Mouse (Mus musculus) lung, embryonic 14.5 days (tissue): ENCODE results near the gene Tango2. TPM values are rescaled to one million over a fixed set of nuclear protein-coding genes. Genes with fewer than 3 reads are reported as not detected.

Experiments used
- ATAC-seq: fragments of 200-750 bp; cut with Nextera tagmentation; 2 replicates; pipeline ENCODE4 v1.8.0; 2017; ENCODE audit warnings: mild to moderate bottlenecking, moderate TSS enrichment, moderate library complexity; ENCODE audit not compliant: insufficient read depth
- DNase-seq: peaks from one replicate; pipeline ENCODE4 v3.0.0-alpha.2; 2015
- H3K27ac ChIP-seq: fragments of 300-500 bp; sonication (generic); 2 replicates; pipeline ENCODE4 v1.5.1; 2014; ENCODE audit warnings: low read depth, mild to moderate bottlenecking, moderate library complexity
- H3K27me3 ChIP-seq: fragments of 300-500 bp; sonication (generic); 2 replicates; pipeline ENCODE4 v1.6.1; 2014; ENCODE audit warnings: low read length, control low read depth; ENCODE audit not compliant: insufficient read depth
- H3K36me3 ChIP-seq: fragments of 300-500 bp; sonication (generic); 2 replicates; pipeline ENCODE4 v1.6.1; 2014; ENCODE audit warnings: control low read depth; ENCODE audit not compliant: insufficient read depth
- H3K4me1 ChIP-seq: fragments of 300-500 bp; sonication (generic); 2 replicates; pipeline ENCODE4 v1.6.1; 2014; ENCODE audit warnings: antibody characterized with exemption, control low read depth; ENCODE audit not compliant: insufficient read depth
- H3K4me2 ChIP-seq: fragments of 300-500 bp; sonication (generic); 2 replicates; pipeline ENCODE4 v1.6.1; 2014; ENCODE audit warnings: mild to moderate bottlenecking
- H3K4me3 ChIP-seq: fragments of 300-500 bp; sonication (generic); 2 replicates; pipeline ENCODE4 v1.5.1; 2014; ENCODE audit warnings: low read depth, low read length
- H3K9ac ChIP-seq: fragments of 300-500 bp; sonication (generic); 2 replicates; pipeline ENCODE4 v1.6.1; 2014
- H3K9me3 ChIP-seq: fragments of 300-500 bp; sonication (generic); 2 replicates; pipeline ENCODE4 v1.6.1; 2016; ENCODE audit warnings: low read depth, low read length, control low read depth
- CTCF ChIP-seq: IDR thresholded peaks from 2 replicates; pipeline ENCODE4 v1.5.1; 2016; ENCODE audit warnings: antibody characterized with exemption, low read depth
- WGBS: fragments of 180-500 bp; shearing (Covaris S2); extraction: QIAGEN DNeasy Blood & Tissue Kit; methylation state at CpG from one replicate; pipeline ENCODE4 v1.1.7; 2014; 5-methylcytosine and 5-hydroxymethylcytosine counted together
- polyA plus RNA-seq: library from polyadenylated mRNA; unstranded; fragments of >200 nt; fragmentation: Nextera tagmentation; extraction: Ambion mirVana; gene quantifications from 2 replicates; pipeline ENCODE4 v1.2.1, GENCODE M21; 2014

Gene Tango2
- polyA plus RNA-seq, 1 experiment from 2014 or later, result 27.2 TPM

DNA sequence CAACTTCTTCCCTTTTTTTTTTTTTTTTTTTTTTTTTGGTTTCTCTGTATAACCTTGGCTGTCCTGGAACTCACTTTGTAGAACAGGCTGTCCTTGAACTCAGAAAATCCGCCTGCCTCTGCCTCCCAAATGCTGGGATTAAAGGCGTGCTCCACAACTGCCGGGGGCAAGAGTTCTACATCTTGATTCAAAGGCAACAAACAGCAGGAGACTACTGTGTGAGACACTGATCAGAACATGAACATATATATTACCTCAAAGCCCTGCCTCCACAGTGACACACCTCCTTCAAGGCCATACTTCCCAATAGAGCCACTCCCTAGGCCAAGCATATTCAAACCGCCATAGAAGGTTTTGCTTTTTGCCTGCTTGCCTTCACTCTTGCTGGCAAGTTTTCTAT is 25.7 kb upstream of the Tango2 start:
- DNase-seq (no peak), ATAC-seq (no peak)
- Histone ChIP-seq H3K36me3 (no peaks in the 10 kb centered on the region), H3K9ac (no peak overlapping the region), H3K9me3 (no peaks in the 10 kb centered on the region), H3K4me3 (no peak overlapping the region), H3K27ac (no peak overlapping the region), H3K4me1 (no peaks in the 10 kb centered on the region), H3K27me3 (no peaks in the 10 kb centered on the region), H3K4me2 (no peak overlapping the region)
- TF ChIP-seq CTCF, result no peak
- WGBS, result 85% methylated on average over 4 of the region's 4 CpGs

DNA sequence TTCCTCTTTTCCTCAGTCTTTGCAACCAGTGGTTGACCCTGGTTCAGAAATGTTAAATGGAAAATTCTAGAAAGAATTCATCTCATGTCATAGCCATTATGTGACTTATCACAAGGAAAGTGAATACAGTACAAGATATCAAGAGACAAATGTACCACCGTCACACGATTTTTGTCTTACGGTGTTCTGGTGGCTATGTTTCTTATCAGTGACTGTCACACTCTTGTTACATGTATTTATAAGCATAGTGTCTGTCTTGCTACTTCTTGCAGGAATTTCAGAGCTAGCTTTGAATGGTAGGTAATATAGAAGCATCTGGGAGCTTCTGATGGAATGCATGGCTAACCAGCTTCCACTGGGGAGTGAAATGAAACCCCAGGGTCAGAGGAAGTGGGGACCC is 22.3 kb upstream of the Tango2 start:
- Histone ChIP-seq H3K4me1 (no peaks in the 10 kb centered on the region), H3K27me3 (no peaks in the 10 kb centered on the region), H3K4me2 (no peak overlapping the region), H3K9me3 (no peaks in the 10 kb centered on the region), H3K4me3 (no peak overlapping the region), H3K36me3 (no peaks in the 10 kb centered on the region), H3K9ac (no peak overlapping the region), H3K27ac (no peak overlapping the region)
- WGBS, result 76% methylated on average over 3 of the region's 3 CpGs
- no peak for TF ChIP-seq CTCF
- ATAC-seq (no peak), DNase-seq (no peak)

DNA sequence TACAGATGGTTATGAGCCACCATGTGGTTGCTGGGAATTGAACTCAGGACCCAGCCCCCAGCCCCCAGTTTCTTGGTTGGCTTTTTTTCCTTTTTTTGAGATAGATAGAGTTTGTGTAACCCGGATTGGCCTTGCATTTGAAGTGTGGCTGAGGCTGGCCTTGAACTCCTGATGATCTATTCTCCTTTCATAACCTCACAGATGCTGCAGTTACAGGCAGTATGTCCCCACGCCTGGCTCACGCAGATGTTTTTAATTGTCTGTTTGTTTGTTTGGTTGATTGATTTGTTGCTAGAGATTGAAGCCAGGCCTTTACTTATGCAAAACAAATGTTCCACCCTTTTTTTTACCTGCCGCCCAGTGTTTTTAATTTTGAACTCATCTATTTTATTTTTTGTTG is 18.9 kb upstream of the Tango2 start:
- no peaks in the 10 kb centered on the region for H3K9me3 ChIP-seq
- no peak overlapping the region for H3K4me3 ChIP-seq
- no peaks in the 10 kb centered on the region for H3K36me3 ChIP-seq
- no peaks in the 10 kb centered on the region for H3K4me1 ChIP-seq
- H3K27me3 ChIP-seq, result no peaks in the 10 kb centered on the region
- WGBS, result 72% methylated on average over 4 of the region's 4 CpGs
- no peak overlapping the region for H3K4me2 ChIP-seq
- ATAC-seq (no peak), DNase-seq (no peak)
- no peak overlapping the region for H3K9ac ChIP-seq
- no peak for TF ChIP-seq CTCF
- H3K27ac ChIP-seq, result no peak overlapping the region

DNA sequence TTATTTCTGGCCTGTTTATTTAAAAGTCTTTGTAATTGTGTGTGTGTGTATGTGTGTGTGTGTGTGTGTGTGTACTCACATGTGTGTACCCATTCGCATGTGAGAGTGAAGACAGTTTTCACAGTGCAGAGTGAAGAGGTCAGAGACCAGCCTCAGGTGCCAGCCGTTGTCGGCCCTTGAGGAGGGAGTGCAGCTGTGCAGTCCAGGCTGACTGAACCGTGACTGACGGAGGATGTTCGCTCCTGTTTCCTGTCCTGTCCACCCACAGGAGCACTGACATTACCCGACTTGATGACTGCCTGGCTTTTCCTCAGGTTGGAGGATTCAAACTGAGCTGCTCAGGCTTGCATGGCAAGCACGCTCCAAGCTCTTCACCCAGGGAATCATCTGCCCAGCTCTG is 15.0 kb upstream of the Tango2 start:
- Histone ChIP-seq H3K36me3 (no peaks in the 10 kb centered on the region), H3K4me1 (no peaks in the 10 kb centered on the region), H3K4me2 (no peak overlapping the region), H3K9ac (no peak overlapping the region), H3K4me3 (no peak overlapping the region), H3K27me3 (no peaks in the 10 kb centered on the region), H3K27ac (no peak overlapping the region), H3K9me3 (no peaks in the 10 kb centered on the region)
- DNase-seq, result no peak
- WGBS, result 59% methylated on average over 8 of the region's 8 CpGs
- ATAC-seq, result no peak
- no peak for TF ChIP-seq CTCF

DNA sequence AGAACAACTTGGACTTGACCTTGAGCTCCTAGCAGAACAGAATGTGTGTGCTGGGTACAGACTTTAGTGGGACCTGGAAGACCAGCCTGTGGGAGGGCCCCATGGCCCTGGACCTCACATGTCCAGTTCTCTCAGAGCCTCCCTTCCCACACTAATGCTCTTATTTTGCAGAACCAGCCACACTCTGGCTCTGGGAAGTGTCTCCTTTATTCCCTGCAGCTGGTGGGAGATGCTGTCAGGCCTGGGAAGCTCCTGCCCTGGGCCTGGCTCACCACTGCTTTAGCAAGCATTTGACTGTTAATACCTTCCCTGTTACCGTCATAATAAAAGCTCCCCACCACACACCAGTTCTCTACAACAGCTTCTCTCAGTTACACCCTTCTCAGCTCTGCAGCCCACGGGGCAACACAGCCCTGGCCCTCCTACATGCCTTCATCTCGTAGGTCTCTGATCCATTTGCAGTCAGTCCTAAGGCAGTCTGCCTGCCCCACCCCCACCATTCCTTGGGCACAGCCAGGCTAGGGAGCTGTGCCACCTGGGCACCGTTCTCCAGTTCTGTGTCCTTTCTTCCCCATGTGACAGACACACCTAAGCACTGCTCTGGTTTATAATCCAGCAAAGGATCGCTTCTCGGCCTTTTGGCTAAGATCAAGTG is 12.4 kb upstream of the Tango2 start:
- Histone ChIP-seq H3K4me2 (no peak overlapping the region), H3K27me3 (no peaks in the 10 kb centered on the region), H3K4me3 (no peak overlapping the region), H3K4me1 (no peaks in the 10 kb centered on the region), H3K36me3 (no peaks in the 10 kb centered on the region), H3K9me3 (no peaks in the 10 kb centered on the region), H3K9ac (no peak overlapping the region), H3K27ac (no peak overlapping the region)
- WGBS, result 73% methylated on average over 6 of the region's 6 CpGs
- DNase-seq (no peak), ATAC-seq (no peak; the same call in 1 of the 2 replicates)
- no peak for TF ChIP-seq CTCF

DNA sequence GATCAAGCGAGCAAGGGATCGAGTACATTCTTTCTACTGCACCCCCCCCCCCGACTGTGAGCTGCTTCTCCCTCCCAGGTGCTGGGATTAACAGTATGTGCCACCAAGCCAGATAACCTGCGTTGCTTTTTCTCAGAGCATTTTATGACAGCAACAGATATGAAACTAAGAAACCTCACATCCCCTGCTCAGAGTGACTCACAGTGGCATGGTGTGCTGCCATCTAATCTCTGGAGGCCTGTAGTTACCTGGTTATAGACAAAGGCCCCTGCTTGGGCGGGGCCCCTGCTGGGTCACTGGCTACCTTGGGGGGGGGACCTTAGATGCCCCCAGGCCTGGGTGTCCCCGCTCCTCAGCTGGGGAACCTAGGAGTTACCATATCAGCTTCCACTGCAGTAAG is 10.1 kb upstream of the Tango2 start:
- Histone ChIP-seq H3K4me2 (no peak overlapping the region), H3K27me3 (no peaks in the 10 kb centered on the region), H3K9me3 (no peaks in the 10 kb centered on the region), H3K4me3 (no peak overlapping the region), H3K36me3 (no peaks in the 10 kb centered on the region), H3K9ac (no peak overlapping the region), H3K4me1 (no peaks in the 10 kb centered on the region), H3K27ac (no peak overlapping the region)
- ATAC-seq (no peak), DNase-seq (no peak)
- WGBS, result 78% methylated on average over 6 of the region's 6 CpGs
- no peak for TF ChIP-seq CTCF

DNA sequence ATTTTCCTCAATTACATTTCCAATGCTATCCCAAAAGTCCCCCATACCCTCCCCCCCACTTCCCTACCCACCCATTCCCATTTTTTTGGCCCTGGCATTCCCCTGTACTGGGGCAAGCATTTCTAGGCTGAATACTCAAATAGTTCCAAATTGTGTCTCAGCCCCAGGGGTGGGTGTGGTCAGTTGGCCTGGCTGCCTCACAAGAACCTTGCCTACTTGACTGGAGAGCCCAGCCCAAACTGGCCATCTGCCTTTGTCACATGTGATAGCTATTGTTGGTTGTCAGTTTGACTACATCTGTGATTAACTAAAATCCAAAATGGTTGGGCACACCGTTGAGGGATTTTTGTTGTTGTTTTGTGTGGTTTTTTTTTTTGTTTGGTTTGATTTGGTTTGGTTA is 9.1 kb upstream of the Tango2 start:
- Histone ChIP-seq H3K27me3 (no peaks in the 10 kb centered on the region), H3K9me3 (no peaks in the 10 kb centered on the region), H3K27ac (no peak overlapping the region), H3K4me1 (no peaks in the 10 kb centered on the region), H3K36me3 (no peaks in the 10 kb centered on the region), H3K4me2 (no peak overlapping the region), H3K9ac (no peak overlapping the region), H3K4me3 (no peak overlapping the region)
- TF ChIP-seq CTCF, result no peak
- ATAC-seq (no peak), DNase-seq (no peak)
- WGBS, result 88% methylated on average over 1 of the region's 1 CpGs

DNA sequence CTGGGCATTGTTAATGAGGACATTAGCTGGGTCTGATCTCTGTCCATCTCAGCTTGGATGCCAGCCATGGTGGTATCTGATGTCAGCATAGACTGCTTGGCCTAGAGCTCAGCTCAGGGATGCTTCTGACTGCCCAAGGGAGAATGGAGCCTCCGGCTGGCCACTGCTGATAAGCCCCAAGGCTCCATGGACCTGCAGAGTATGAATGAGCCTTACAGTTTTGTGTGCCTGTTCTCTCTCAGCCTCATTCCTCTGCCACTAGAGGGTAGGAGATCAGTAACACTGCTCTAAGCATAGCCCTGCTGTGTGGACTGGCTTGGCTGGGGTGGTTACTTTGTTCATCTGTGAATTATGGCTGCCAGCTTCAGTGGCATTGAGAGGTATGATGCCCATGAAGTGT is 5.2 kb upstream of the Tango2 start:
- Histone ChIP-seq H3K4me3 (no peak overlapping the region), H3K36me3 (no peaks in the 10 kb centered on the region), H3K4me1 (no peaks in the 10 kb centered on the region), H3K4me2 (no peak overlapping the region), H3K9ac (no peak overlapping the region), H3K27me3 (peaks cover 26% of the 10 kb centered on the region), H3K9me3 (no peaks in the 10 kb centered on the region), H3K27ac (no peak overlapping the region)
- ATAC-seq (no peak), DNase-seq (no peak)
- TF ChIP-seq CTCF, result no peak
- WGBS, result 62% methylated on average over 1 of the region's 1 CpGs
